Mouse (Mus musculus) heart, embryonic 14.5 days (tissue): ENCODE data around the gene Mobp. TPM values are rescaled to one million over a fixed set of nuclear protein-coding genes. Genes with fewer than 3 reads are reported as not detected.

ENCODE experiments used
- ATAC-seq: fragments of 200-750 bp; cut with Nextera tagmentation; 2 replicates; pipeline ENCODE4 v1.8.0; 2017; ENCODE audit warnings: low read depth, moderate TSS enrichment; ENCODE audit not compliant: insufficient number of reproducible peaks, insufficient read depth, low FRiP score
- H3K27ac ChIP-seq, 2 experiments: fragments of 200-500 bp in 1 of 2; fragments of 300-500 bp in 1 of 2; sonication (generic) in 1 of 2; replicated peaks in 1 of 2; 2 replicates each; pipeline ENCODE4 v1.5.1; 2012 to 2014; ENCODE audit warnings: low read depth in 2 of 2, low read length in 2 of 2, control low read depth in 1 of 2, mild to moderate bottlenecking in 1 of 2, mixed read lengths in 1 of 2; ENCODE audit not compliant: control insufficient read depth in 1 of 2, insufficient read depth in 1 of 2
- H3K27me3 ChIP-seq: fragments of 300-500 bp; sonication (generic); 2 replicates; pipeline ENCODE4 v1.6.1; 2014; ENCODE audit warnings: mild to moderate bottlenecking, low read length, control low read depth; ENCODE audit not compliant: control insufficient read depth, insufficient read depth
- H3K36me3 ChIP-seq: fragments of 300-500 bp; sonication (generic); 2 replicates; pipeline ENCODE4 v1.6.1; 2014; ENCODE audit warnings: mild to moderate bottlenecking, control low read depth, low read length, mixed read lengths; ENCODE audit not compliant: control insufficient read depth, insufficient read depth
- H3K4me1 ChIP-seq, 2 experiments: fragments of 200-500 bp in 1 of 2; fragments of 300-500 bp in 1 of 2; sonication (generic) in 1 of 2; 2 replicates each; pipeline ENCODE4 v1.6.1; 2012 to 2014; ENCODE audit warnings: low read length in 2 of 2, control low read depth in 1 of 2, mixed read lengths in 1 of 2; ENCODE audit not compliant: control insufficient read depth in 2 of 2, insufficient read depth in 2 of 2
- H3K4me2 ChIP-seq: fragments of 300-500 bp; sonication (generic); 2 replicates; pipeline ENCODE4 v1.6.1; 2014; ENCODE audit warnings: mild to moderate bottlenecking, low read length
- H3K4me3 ChIP-seq, 2 experiments: fragments of 200-500 bp in 1 of 2; fragments of 300-500 bp in 1 of 2; sonication (generic) in 1 of 2; 2 replicates each; pipeline ENCODE4 v1.5.1; 2012 to 2014; ENCODE audit warnings: low read length in 2 of 2, mild to moderate bottlenecking in 2 of 2, control low read depth in 1 of 2, low read depth in 1 of 2, moderate library complexity in 1 of 2; ENCODE audit not compliant: control insufficient read depth in 1 of 2, insufficient read depth in 1 of 2
- H3K9ac ChIP-seq: fragments of 300-500 bp; sonication (generic); 2 replicates; pipeline ENCODE4 v1.6.1; 2014; ENCODE audit warnings: mild to moderate bottlenecking, low read length
- H3K9me3 ChIP-seq: fragments of 300-500 bp; sonication (generic); 2 replicates; pipeline ENCODE4 v1.6.1; 2016; ENCODE audit warnings: low read length, control low read depth; ENCODE audit not compliant: control insufficient read depth
- WGBS: fragments of 180-500 bp; shearing (Covaris S2); extraction: QIAGEN DNeasy Blood & Tissue Kit; methylation state at CpG from one replicate; pipeline ENCODE4 v1.1.7; 2014; 5-methylcytosine and 5-hydroxymethylcytosine counted together
- polyA plus RNA-seq: library from polyadenylated mRNA; unstranded; fragments of >200 nt; fragmentation: Nextera tagmentation; extraction: Ambion mirVana; gene quantifications from 2 replicates; pipeline ENCODE4 v1.2.1, GENCODE M21; 2014

Gene Mobp
- polyA plus RNA-seq, 1 experiment from 2014 or later: not detected

DNA sequence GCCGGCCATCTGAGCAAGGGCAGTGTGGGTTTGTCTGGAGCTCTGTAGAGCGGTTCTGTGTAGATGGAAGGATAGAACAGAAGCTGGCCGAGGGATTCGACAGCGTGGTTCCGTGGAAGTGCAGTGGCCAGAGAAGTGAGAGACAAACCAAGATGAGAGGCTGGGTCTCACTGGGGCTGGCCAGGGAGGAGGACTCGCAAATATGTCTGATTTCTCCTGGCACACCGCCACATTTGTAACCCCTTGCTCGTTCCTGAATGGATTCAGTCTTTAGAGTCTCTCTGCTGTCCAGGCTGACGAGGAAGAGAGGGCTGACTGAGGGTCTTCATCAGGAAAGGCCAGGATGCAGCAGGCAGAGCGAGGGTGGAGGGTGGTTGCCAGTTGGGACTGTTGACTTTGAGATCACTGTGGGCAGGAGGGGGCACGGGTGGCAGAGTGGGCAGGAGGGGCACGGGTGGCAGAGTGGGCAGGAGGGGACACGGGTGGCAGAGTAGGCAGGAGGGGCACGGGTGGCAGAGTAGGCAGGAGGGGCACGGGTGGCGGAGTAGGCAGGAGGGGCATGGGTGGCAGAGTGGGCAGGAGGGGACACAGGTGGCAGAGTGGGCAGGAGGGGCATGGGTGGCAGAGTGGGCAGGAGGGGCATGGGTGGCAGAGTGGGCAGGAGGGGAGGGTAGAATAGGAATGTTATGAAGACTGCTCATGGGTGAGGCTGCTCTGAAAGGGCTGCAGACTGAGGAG, 35.3 kb upstream of the Mobp start:
- H3K27me3 ChIP-seq: no peaks in the 10 kb centered on the region
- no peak overlapping the region for H3K9ac ChIP-seq
- no peak overlapping the region for H3K27ac ChIP-seq
- ATAC-seq: no peak
- no peak overlapping the region for H3K4me3 ChIP-seq
- 80% methylated on average over 17 of the region's 17 CpGs for whole genome bisulfite sequencing
- H3K4me1 ChIP-seq: peaks cover 6 to 15% of the 10 kb centered on the region in 2 experiments
- peaks cover 22% of the 10 kb centered on the region for H3K36me3 ChIP-seq
- no peak overlapping the region for H3K4me2 ChIP-seq
- no peaks in the 10 kb centered on the region for H3K9me3 ChIP-seq

DNA sequence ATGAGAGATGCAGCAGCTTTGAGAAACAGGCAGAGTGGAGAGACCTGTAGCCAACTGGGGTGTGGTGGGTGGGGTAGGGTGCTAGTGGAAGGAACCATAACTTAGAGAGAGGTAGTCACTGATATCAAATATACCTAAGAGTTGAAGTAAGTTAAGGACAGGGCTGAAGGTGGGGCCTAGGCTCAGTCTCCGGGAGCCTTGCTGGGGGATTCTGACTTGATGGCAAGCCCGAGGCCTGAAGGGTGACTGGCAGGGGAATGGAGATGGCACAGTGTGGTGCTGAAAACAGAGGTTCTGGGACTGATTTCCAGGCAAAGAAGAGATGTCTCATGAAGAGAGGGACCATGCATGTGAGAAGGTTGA, 34.7 kb upstream of the Mobp start:
- Histone ChIP-seq H3K4me3 (no peak overlapping the region), H3K27me3 (no peaks in the 10 kb centered on the region), H3K27ac (no peak overlapping the region), H3K4me2 (no peak overlapping the region), H3K36me3 (peaks cover 27% of the 10 kb centered on the region), H3K9ac (no peak overlapping the region), H3K4me1 (peaks cover 6 to 15% of the 10 kb centered on the region in 2 experiments), H3K9me3 (no peaks in the 10 kb centered on the region)
- no peak for ATAC-seq
- 90% methylated on average over 2 of the region's 2 CpGs for WGBS

DNA sequence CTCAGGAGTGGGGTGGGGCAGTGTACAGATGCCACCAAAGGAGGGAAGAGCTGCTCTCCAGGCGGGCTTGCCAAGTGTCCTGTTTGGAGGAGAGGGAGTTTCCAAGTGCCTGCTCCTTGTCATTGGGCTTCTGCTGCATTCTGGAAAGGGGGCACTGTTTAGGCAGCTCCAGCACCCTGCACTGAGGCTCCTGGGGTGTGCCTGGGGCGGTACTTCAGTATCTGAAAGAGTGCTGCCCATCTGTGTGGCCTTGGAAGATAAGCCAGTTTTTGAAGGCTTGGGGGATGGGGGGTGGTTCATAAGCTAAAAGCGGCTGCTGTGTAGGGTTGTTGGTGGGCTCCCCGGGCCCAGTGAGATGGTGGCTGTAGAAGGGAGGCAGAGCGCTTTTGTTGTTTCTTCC, 33.9 kb upstream of the Mobp start:
- no peak overlapping the region for H3K4me2 ChIP-seq
- no peak overlapping the region for H3K27ac ChIP-seq
- no peak overlapping the region for H3K4me3 ChIP-seq

DNA sequence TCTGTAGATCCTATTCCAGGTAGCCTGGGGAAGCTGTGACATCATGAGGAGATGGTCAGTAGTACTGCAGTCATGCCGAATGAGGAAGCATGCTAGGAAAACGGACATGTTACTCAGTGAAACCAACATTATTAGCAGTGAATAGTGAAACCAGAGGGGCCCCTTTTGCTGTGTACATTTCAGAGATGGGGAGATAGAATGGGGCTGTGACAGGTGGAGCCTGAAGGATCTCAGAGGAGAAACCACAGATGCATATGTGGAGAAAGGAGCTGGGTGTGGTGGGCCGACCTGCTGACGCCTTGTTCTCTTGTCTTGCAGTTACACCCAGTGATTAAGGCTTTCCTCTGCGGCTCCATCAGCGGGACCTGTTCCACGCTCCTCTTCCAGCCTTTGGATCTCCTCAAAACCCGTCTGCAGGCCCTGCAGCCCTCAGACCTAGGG, 33.3 kb upstream of the Mobp start:
- Histone ChIP-seq H3K4me3 (no peak overlapping the region), H3K4me1 (peaks cover 4 to 11% of the 10 kb centered on the region in 2 experiments), H3K9me3 (no peaks in the 10 kb centered on the region), H3K36me3 (peaks cover 39% of the 10 kb centered on the region), H3K9ac (no peak overlapping the region), H3K4me2 (no peak overlapping the region), H3K27ac (no peak overlapping the region), H3K27me3 (no peaks in the 10 kb centered on the region)
- 81% methylated on average over 8 of the region's 8 CpGs for WGBS
- no peak for ATAC-seq

More for the DNA sequence above, 33.9 kb upstream of the Mobp start:
- Histone ChIP-seq H3K9ac (no peak overlapping the region), H3K36me3 (peaks cover 32% of the 10 kb centered on the region), H3K4me1 (peaks cover 6 to 15% of the 10 kb centered on the region in 2 experiments), H3K27me3 (no peaks in the 10 kb centered on the region), H3K9me3 (no peaks in the 10 kb centered on the region)
- no peak for ATAC-seq
- WGBS: 53% methylated on average over 5 of the region's 5 CpGs

DNA sequence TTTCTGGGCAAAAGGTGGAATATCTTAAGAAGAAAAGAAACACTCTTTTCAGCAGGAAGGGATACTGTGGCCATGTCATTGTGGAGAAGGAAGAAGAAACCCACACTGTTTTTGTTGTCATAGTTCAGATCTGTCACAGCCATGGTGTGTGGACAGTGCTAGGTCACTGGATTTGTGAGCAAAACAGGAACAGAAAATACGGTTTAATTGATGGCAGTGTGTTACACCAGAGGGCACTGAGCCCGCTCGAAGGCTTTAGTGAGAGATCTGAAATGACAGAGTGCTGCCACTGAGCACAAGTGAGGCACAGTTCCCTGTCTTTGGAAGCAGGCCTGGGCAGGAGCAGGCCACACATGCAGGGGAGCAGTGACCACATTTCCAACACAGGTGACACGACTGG, 31.3 kb upstream of the Mobp start:
- no peak for ATAC-seq
- no peaks in the 10 kb centered on the region for H3K27me3 ChIP-seq
- no peak overlapping the region for H3K27ac ChIP-seq
- no peaks in the 10 kb centered on the region for H3K9me3 ChIP-seq
- no peak overlapping the region for H3K9ac ChIP-seq
- 86% methylated on average over 4 of the region's 4 CpGs for WGBS
- no peak overlapping the region for H3K4me3 ChIP-seq
- peaks cover 4 to 8% of the 10 kb centered on the region in 2 experiments; a peak in 3 of 4 replicates for H3K4me1 ChIP-seq
- H3K4me2 ChIP-seq: no peak overlapping the region
- peaks cover 54% of the 10 kb centered on the region for H3K36me3 ChIP-seq

DNA sequence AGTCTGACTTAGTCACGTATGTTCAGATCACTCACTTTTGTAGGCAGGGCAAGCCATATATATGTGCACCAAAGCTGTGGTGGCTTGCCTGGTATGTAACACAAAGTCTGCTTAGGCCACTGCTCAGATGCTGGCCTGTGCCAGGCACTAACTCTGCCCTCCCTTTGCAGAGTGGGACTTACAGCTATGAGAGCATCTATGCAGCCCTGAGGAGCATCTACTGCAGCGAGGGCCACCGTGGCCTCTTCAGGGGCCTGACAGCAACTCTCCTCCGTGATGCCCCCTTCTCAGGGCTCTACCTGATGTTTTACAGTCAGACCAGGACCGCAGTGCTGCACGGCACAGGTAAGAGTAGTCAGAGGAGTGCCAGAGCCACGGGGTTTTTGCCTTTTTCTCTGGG, 29.0 kb upstream of the Mobp start:
- H3K9ac ChIP-seq: no peak overlapping the region
- H3K27ac ChIP-seq: no peak overlapping the region
- no peak overlapping the region for H3K4me2 ChIP-seq
- H3K9me3 ChIP-seq: no peaks in the 10 kb centered on the region
- no peak; the same call in 1 of the 2 replicates for ATAC-seq
- no peaks in the 10 kb centered on the region for H3K27me3 ChIP-seq
- H3K4me1 ChIP-seq: peaks cover 2 to 6% of the 10 kb centered on the region in 2 experiments; a peak in 3 of 4 replicates
- WGBS: 92% methylated on average over 7 of the region's 7 CpGs
- no peak overlapping the region for H3K4me3 ChIP-seq
- peaks cover 66% of the 10 kb centered on the region for H3K36me3 ChIP-seq

DNA sequence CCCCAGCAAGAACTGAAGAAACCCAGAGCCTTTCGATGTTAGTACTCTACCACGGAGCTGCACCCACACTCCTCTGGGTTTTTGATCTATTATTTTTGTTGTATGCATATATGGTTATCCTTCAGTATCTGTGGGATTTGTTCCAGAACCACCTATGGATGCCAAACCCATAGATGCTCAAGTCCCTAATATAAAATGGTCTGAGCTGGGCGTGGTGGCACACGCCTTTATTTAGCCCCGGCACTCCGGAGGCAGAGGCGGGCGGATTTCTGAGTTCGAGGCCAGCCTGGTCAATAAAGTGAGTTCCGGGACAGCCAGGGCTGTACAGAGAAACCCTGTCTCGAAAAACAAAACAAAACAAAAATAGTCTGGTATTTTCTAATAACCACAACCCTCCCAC, 22.6 kb upstream of the Mobp start:
- no peaks in the 10 kb centered on the region for H3K9me3 ChIP-seq
- H3K9ac ChIP-seq: peak overlapping the region; percentile 74
- ATAC-seq: no peak
- H3K4me3 ChIP-seq: peak overlapping the region; percentile 42 to 96; a peak in 3 of 4 replicates
- 51% methylated on average over 11 of the region's 11 CpGs for WGBS
- H3K36me3 ChIP-seq: peaks cover 56% of the 10 kb centered on the region
- peak overlapping the region; percentile 72 for H3K4me2 ChIP-seq
- H3K27me3 ChIP-seq: no peaks in the 10 kb centered on the region
- H3K4me1 ChIP-seq: peaks cover 7 to 12% of the 10 kb centered on the region in 2 experiments
- peak overlapping the region; percentile 77 to 84; a peak in 3 of 4 replicates for H3K27ac ChIP-seq
